Mouse (Mus musculus) adrenal gland, postnatal 4 days (tissue): ENCODE results near the gene Slc8a1. TPM values are rescaled to one million over a fixed set of nuclear protein-coding genes. Genes with fewer than 3 reads are reported as not detected.

Experiments
- DNase-seq, 2 experiments: peaks; one replicate each; pipeline ENCODE4 v3.0.0; 2021 to 2022; ENCODE audit warnings: low spot score in 2 of 2, mixed read lengths in 2 of 2
- total RNA-seq, 2 experiments: library from RNA; stranded (reverse); gene quantifications; 2 replicates each; pipeline ENCODE4 v1.2.3; 2021

Gene Slc8a1
- total RNA-seq, 2 experiments from 2014 or later: 36.4 to 50.1 TPM

DNA sequence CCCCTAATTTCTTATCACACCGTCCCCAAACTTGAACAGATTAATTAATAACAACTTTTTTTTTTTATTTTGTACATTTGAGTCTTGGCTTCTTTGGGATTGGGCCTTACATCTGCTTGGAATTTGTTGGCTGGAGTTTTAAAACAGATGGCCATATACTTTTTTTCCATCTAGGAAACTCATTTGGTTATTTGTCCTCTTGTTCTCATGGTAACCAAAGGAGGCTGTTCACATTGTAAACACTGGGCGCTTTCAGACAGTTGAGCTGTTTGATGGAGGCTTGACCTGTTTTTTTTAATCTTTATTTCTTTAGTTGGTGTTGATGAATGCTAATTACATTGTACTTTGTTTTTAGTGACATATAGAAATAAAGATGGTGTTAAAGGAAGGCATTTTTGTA is 369.1 kb downstream of the Slc8a1 start:
- DNase-seq: no peak

DNA sequence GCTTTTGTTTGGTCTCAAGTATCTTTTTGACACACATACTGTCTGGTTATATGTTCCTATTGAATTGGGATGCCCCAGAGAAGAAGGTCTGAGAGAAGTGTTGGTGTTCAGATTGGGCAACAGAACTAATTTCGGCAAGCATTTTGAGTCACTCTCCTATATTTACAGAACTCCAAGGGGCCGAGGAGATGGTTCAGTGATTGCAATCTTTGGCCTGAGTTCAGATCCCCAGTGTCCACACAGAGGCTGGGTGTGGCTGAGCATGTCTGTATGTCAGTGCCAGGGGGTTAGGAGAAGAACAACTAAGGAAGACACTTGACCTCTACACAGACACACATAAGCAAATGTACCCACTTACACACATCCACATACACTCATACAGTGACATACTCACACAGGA is 369.7 kb downstream of the Slc8a1 start:
- no peak for DNase-seq

DNA sequence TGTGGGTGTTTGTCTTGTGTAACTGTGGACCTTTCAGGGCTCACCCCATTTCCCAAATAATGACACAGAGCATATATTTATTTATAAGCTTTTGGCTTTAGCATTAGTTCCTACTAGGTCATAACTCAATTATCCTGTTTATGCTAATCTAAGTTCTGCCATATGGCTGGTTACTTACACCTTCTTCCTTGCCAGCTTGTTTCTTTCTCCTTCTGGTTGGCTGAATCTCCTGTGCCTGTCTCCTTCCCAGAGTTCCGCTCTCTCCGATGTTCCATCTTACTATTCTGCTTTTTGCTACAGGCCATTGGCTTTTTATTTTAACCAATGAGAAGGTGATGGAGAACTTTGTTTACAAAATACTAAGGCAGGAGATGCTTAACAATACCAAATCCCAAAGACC is 374.8 kb downstream of the Slc8a1 start:
- DNase-seq: no peak

DNA sequence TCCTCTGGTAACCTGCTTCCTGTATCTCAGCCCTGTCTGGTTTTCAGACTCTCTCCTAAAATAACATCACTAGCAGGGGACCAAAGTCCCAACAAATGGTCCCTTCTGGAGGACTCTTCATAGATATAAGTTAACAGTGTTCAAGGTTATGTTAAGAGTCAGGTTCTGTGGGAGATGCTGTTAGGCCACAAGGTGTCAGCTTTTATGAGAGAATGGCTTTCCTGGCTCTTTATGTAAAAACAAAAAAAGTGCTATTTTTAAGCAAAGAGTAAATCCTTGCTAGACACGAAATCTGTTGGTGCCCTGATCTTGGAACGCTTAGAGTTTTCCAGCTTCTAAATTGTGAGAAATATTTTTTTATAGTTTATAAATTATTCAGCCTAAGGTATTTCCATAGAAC is 377.6 kb downstream of the Slc8a1 start:
- DNase-seq: no peak

DNA sequence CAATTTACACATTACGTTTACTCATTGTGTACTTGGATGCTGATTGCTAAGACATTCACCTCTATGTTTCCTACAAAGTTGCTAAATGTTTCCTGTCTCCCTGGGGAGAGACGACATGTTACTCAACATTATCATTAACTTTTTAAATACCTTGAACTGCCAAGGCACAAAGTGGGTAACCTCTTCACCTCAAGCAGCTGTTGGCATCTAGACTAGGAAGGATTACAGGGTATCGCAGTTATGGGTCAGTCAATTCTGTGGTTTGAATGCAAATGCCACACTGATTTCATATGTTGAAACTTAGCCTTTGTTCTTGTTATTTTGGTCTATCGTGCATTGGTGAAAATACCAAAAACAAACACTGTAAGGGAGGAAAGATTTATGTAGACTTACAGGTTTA is 378.1 kb downstream of the Slc8a1 start:
- DNase-seq: no peak

DNA sequence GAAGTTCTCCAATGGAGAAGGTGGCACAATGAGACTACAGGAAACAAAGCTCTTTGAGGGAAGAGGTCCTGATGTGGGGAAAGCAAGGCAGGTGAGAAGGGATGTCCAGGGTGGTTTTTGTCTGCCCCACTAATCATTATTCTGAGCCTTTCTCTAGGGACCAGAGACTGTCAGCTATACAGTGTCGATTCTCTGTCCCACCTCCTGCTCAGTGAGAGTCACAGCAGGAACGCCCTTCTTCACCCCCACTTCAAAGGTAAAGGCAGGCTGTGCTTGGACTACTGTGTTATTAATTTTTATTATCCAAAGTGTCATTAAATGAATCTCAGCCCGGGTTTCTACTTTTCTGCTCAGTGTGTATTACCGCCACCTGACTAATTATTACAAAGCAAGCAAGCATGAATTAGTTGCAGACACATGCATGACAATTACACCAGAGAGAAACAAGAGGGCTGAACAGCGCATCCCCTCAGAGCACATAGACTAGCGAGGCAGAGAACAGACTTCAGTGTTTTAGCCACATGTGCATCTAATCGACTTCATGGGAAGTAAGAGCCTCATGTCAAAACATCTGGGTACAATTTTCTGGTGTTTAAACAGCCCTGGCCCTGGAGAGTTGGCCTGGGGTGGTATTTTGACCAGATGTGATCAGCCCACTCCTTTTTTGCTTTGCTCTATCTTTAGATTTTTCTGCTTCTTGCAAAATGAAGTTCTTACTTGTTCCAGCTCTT is 402.0 kb downstream of the Slc8a1 start:
- no peak for DNase-seq

DNA sequence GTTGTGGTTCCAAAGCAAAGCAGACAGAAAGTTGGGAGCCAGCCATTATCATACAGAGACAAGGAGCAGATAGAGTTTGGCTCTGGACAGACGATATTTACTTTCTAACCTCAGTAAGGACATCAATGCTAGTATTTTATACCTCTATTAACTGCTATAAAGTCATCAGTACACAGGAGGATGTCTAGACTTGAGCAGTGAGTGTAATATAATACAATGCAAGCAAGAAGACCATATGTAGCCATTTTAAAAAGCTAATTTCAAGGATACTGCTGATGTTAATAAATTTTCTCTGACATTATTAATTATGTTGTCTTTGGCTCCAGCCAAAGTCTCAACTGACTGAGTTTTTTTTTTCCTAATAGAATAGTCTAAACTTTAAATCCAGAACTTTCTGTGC is 402.7 kb downstream of the Slc8a1 start:
- no peak for DNase-seq
